Mouse (Mus musculus): ENCODE data around the gene Dpp4. TPM values are rescaled to one million over a fixed set of nuclear protein-coding genes. Genes with fewer than 3 reads are reported as not detected.

The Dpp4 gene
- polyA plus RNA-seq, 1 experiment from 2014 or later: 6.7 TPM

DNA sequence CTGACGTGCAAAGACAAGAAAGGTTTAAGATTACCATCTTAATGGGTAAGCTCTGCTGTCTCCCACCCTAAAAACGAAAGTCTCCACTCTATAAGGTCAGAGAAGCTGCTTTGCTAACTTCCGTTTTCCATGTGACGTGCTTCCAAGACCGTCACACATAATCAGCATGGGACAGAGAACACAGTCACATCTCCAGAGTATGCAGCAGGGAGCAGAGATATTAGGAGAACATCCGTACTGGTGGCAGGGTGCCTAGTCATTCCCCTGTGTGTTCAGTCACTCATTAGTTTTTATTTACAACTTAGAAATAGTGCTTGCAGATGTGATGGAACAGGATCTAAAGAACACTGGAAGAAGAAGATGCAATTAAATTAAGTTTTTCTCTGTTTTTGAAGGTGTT is 30.3 kb downstream of the Dpp4 start:
- WGBS (ENCODE audit: insufficient replicate concordance): 63% methylated on average over 6 of the region's 6 CpGs

DNA sequence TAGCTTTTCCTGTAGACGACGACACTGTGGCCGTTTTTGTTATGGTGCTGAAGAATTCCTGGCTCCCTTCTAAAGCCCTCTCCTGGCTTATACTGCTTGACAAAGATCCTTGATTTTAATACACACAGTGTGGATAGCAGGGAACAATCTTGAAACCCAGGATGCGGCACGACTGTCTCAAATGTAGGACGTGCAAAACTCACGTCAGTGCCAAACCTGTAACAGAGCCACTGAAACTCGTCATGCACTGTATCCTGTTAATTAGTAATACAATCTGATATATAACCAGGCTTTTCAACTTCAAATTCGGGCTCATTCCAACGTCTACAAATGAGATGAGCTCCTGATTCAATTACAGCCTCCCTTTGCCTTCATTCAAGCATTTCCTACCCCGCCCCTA is 38.3 kb downstream of the Dpp4 start:
- no peaks in the 10 kb centered on the region for H3K36me3 ChIP-seq
- no peak overlapping the region for H3K27ac ChIP-seq
- no peaks in the 10 kb centered on the region for H3K9me3 ChIP-seq (replicated peaks)
- H3K9ac ChIP-seq: no peak overlapping the region
- ATAC-seq: no peak
- no peaks in the 10 kb centered on the region for H3K4me1 ChIP-seq
- no peaks in the 10 kb centered on the region for H3K27me3 ChIP-seq (replicated peaks)
- WGBS (ENCODE audit: insufficient replicate concordance): 69% methylated on average over 11 of the region's 11 CpGs
- no peak overlapping the region for H3K4me3 ChIP-seq
- no peak overlapping the region for H3K4me2 ChIP-seq

More for the DNA sequence above, 30.3 kb downstream of the Dpp4 start:
- no peak for ATAC-seq
- Histone ChIP-seq H3K9ac (no peak overlapping the region), H3K27ac (no peak overlapping the region), H3K27me3 (replicated peaks) (no peaks in the 10 kb centered on the region), H3K4me3 (no peak overlapping the region), H3K4me2 (no peak overlapping the region), H3K4me1 (no peaks in the 10 kb centered on the region), H3K36me3 (no peaks in the 10 kb centered on the region), H3K9me3 (replicated peaks) (no peaks in the 10 kb centered on the region)

DNA sequence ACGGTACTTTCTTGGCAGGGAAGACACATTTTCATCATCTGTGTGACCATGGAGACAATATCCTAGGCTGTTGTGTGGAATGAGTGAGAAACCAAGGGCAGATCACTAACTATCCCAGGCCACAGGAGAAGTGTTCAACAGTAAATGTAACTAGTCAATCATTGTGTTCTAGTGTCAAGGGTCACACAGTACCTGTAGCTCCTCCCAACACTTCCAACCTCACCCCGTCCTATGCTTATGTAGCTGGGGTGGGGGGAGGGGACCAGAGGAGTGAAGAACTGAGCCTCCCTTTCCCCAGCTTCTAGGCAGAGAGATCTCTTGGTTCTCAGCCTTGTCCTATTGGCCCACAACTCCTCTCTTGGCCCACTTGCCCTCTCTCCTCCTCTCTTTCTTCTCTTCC is 42.0 kb downstream of the Dpp4 start:
- H3K4me3 ChIP-seq: no peak overlapping the region
- no peaks in the 10 kb centered on the region for H3K27me3 ChIP-seq (replicated peaks)
- H3K36me3 ChIP-seq: no peaks in the 10 kb centered on the region
- no peak overlapping the region for H3K27ac ChIP-seq
- no peak overlapping the region for H3K9ac ChIP-seq
- 72% methylated on average over 2 of the region's 2 CpGs for WGBS (ENCODE audit: insufficient replicate concordance)
- no peak for ATAC-seq
- no peaks in the 10 kb centered on the region for H3K4me1 ChIP-seq
- no peak overlapping the region for H3K4me2 ChIP-seq
- no peaks in the 10 kb centered on the region for H3K9me3 ChIP-seq (replicated peaks)

DNA sequence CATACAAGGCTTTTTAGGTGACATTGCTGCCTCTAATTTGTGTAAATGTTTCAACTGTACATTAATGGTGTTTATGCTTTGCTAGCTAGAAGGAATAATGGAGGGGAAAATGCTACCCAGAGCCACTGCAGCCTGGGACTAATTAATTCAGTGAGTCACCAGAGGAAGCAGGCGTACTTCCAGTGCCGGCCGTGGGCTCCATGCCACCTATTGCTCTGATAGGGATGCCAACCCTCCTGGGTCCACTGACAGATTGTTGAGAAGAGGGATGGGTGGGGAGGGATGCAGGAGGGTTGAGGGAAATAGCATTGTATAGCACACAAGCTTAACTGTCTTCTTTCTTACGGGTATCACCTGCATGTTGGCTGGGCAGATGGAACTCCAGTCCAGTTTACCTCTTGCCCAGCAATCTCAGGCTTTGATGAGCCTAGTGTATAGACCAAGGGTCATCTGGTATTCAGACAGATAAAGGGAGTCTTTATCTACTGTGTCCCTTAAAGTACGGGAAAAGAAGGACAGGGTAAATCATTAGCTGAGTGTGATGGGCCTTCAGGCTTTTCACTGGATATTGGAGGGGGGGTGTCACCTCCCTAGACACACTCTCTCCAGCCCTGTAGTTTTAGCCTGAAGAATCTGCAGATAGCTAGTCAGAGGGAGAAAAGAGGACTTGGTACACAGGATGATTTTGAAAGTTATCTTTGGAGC is 43.5 kb downstream of the Dpp4 start:
- 72% methylated on average over 5 of the region's 5 CpGs for WGBS (ENCODE audit: insufficient replicate concordance)

DNA sequence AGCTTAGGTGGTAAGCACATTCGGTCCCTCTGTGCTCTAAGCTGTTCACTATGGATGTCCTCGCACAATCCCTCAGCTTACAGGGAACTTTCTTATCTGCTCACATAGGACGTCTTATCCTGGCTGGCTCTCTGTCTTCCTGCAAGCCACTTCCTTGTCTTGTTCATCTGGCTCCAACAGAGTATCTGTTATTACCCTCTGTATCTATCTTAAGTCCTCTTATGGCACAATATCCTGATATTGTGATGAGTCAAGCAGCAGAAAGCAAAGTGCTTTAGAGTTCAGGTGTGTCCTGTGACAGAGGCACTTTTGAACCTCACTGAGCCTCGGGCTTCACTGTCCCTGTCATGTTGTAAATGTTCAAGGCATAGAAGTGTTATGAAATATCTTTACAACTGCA is 48.4 kb downstream of the Dpp4 start:
- H3K4me1 ChIP-seq: no peaks in the 10 kb centered on the region
- no peak for ATAC-seq
- WGBS (ENCODE audit: insufficient replicate concordance): 35% methylated on average over 4 of the region's 4 CpGs

More for the DNA sequence above, 43.5 kb downstream of the Dpp4 start:
- H3K27me3 ChIP-seq (replicated peaks): no peaks in the 10 kb centered on the region
- no peaks in the 10 kb centered on the region for H3K9me3 ChIP-seq (replicated peaks)
- H3K27ac ChIP-seq: no peak overlapping the region
- H3K4me2 ChIP-seq: no peak overlapping the region
- no peaks in the 10 kb centered on the region for H3K4me1 ChIP-seq
- no peak overlapping the region for H3K9ac ChIP-seq
- no peaks in the 10 kb centered on the region for H3K36me3 ChIP-seq
- no peak overlapping the region for H3K4me3 ChIP-seq
- no peak for ATAC-seq

DNA sequence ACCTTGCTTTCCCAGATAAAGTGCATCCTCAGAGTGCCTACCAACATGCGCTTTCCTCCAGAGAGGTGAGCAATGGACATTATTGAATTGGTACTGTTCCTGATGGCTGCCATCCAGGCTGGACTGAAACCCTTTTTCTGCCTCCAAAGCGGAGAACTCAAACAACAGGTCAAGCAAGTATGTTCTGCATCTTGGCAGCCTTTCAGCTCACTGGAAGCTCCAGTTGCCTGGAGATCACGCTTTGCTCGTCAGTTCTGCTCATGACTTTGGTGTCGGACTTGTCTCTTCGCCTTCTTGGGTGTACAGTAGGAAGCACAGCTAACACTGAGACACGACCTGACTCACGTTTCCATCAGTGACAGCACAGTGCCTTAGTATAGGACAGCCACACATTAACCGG is 49.8 kb downstream of the Dpp4 start:
- no peaks in the 10 kb centered on the region for H3K27me3 ChIP-seq (replicated peaks)
- no peak overlapping the region for H3K4me3 ChIP-seq
- H3K27ac ChIP-seq: no peak overlapping the region
- no peaks in the 10 kb centered on the region for H3K4me1 ChIP-seq
- WGBS (ENCODE audit: insufficient replicate concordance): 81% methylated on average over 9 of the region's 9 CpGs
- H3K9me3 ChIP-seq (replicated peaks): no peaks in the 10 kb centered on the region
- H3K4me2 ChIP-seq: no peak overlapping the region
- no peaks in the 10 kb centered on the region for H3K36me3 ChIP-seq
- H3K9ac ChIP-seq: no peak overlapping the region
- ATAC-seq: no peak

More for the DNA sequence above, 48.4 kb downstream of the Dpp4 start:
- Histone ChIP-seq H3K4me2 (no peak overlapping the region), H3K27me3 (replicated peaks) (no peaks in the 10 kb centered on the region), H3K9me3 (replicated peaks) (no peaks in the 10 kb centered on the region), H3K27ac (no peak overlapping the region), H3K4me3 (no peak overlapping the region), H3K9ac (no peak overlapping the region), H3K36me3 (no peaks in the 10 kb centered on the region)

DNA sequence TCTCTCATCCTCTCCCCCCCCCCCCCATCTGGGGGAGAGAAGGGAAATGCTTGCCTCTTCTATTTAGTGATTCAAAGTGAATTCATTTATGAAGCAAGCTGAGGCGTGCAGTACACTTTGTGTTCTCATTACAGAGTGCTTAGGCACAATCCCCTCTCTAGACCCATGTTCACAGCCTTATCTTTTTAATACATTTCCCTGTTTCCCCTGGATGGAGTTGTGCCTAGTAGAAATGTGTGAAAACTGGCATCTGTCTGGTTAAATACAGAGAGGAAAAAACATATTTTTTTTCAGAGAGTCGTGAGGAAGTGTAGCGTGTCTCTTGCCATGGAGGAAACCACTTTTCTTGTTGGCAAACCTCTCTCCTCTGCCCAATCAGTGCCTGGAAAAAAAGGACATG is 50.5 kb downstream of the Dpp4 start:
- WGBS (ENCODE audit: insufficient replicate concordance): 61% methylated on average over 3 of the region's 3 CpGs
- Histone ChIP-seq H3K36me3 (no peaks in the 10 kb centered on the region), H3K9ac (no peak overlapping the region), H3K4me3 (no peak overlapping the region), H3K4me1 (no peaks in the 10 kb centered on the region), H3K4me2 (no peak overlapping the region), H3K27ac (no peak overlapping the region), H3K9me3 (replicated peaks) (no peaks in the 10 kb centered on the region), H3K27me3 (replicated peaks) (no peaks in the 10 kb centered on the region)
- ATAC-seq: no peak

DNA sequence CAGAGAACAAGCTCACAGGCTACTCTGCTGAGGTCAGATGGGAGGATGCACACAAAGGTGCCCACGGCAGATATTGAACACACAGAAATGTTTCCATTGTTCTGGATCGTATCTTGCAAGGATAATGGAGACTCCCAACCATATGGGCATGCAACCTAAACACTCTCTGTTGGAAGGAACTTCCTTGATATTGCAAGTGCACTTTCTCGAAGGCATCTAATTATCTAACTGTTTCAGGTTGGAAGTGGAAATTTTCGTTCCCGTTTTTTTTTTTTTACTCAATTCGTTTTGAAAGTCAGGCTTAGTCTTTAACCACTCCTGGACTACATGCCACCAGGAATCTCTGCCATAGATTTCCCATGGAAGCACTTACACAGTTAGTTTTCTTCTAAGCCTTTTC is 51.2 kb downstream of the Dpp4 start:
- no peaks in the 10 kb centered on the region for H3K9me3 ChIP-seq (replicated peaks)
- no peak overlapping the region for H3K9ac ChIP-seq
- 62% methylated on average over 6 of the region's 6 CpGs for WGBS (ENCODE audit: insufficient replicate concordance)
- no peak for ATAC-seq
- H3K4me3 ChIP-seq: no peak overlapping the region
- H3K4me2 ChIP-seq: no peak overlapping the region
- H3K27me3 ChIP-seq (replicated peaks): no peaks in the 10 kb centered on the region
- no peaks in the 10 kb centered on the region for H3K36me3 ChIP-seq
- no peak overlapping the region for H3K27ac ChIP-seq
- H3K4me1 ChIP-seq: no peaks in the 10 kb centered on the region

DNA sequence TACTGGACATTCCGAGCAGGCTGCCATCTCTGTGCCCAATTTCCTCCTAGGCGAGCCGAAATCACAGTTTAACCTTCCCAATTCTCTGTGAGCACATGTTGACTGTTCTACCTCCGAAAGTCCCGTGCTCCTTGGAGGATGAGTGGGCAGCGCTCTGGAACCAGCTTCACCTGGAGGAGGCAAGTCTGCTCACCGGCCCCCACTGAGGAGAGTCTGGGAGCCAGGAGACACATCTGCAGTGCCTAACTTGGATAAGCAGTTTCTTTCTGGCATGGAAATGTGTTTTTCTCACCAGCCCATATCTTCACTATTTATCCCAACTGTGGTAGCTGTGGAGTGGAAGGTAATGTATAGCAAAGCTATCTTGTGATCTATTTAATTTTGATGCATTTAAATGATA is 54.8 kb downstream of the Dpp4 start:
- H3K4me2 ChIP-seq: no peak overlapping the region
- no peaks in the 10 kb centered on the region for H3K27me3 ChIP-seq (replicated peaks)
- H3K4me1 ChIP-seq: no peaks in the 10 kb centered on the region
- no peaks in the 10 kb centered on the region for H3K9me3 ChIP-seq (replicated peaks)
- H3K4me3 ChIP-seq: no peak overlapping the region
- 80% methylated on average over 7 of the region's 7 CpGs for WGBS (ENCODE audit: insufficient replicate concordance)
- H3K36me3 ChIP-seq: no peaks in the 10 kb centered on the region
- no peak overlapping the region for H3K27ac ChIP-seq
- ATAC-seq: no peak
- H3K9ac ChIP-seq: no peak overlapping the region

DNA sequence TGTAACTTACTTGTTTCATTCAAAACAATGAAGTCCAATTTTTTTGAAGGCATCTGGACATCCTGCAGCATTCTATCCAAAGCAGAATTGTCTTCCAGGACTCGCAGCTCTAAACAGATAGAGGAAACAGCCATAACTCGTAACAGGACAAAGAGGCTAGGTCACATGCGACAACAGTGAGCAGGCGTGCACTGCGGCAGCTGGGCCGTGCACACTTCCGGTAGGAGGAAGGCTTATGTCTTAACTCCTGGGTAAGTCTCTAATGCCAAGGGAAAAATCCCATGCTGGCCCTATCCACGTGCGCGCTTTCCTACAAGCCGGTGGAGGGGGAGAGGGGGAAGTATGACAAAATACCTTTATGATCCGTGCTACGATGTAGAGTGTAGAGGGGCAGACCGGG is 55.4 kb downstream of the Dpp4 start:
- H3K27ac ChIP-seq: no peak overlapping the region
- H3K4me3 ChIP-seq: no peak overlapping the region
- H3K27me3 ChIP-seq (replicated peaks): no peaks in the 10 kb centered on the region
- no peaks in the 10 kb centered on the region for H3K36me3 ChIP-seq
- no peaks in the 10 kb centered on the region for H3K4me1 ChIP-seq
- ATAC-seq: no peak
- H3K9ac ChIP-seq: no peak overlapping the region
- WGBS (ENCODE audit: insufficient replicate concordance): 73% methylated on average over 14 of the region's 14 CpGs
- no peaks in the 10 kb centered on the region for H3K9me3 ChIP-seq (replicated peaks)
- H3K4me2 ChIP-seq: no peak overlapping the region

DNA sequence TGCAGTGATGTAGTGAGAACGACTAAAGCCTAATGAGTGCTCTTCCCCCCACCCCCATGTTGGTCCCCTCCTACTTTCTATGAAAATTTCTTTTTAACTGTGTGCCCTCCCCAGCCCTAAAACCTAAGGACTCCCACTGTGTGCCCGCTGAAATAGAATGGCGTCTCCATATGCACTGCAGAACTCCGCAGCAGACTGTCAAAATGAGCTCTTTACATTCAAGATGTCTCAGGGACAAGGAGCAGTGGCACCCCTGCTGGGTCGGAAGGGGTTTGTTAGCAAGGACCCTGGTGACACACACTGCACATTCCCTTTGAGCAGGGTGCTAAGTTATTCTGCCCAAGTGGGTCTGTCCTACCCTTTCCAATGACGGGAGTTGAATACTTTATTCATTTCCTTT is 56.3 kb downstream of the Dpp4 start:
- 59% methylated on average over 6 of the region's 6 CpGs for WGBS (ENCODE audit: insufficient replicate concordance)
- no peak for ATAC-seq
- H3K9me3 ChIP-seq (replicated peaks): no peaks in the 10 kb centered on the region
- H3K4me1 ChIP-seq: no peaks in the 10 kb centered on the region
- no peak overlapping the region for H3K9ac ChIP-seq
- H3K27ac ChIP-seq: no peak overlapping the region
- H3K27me3 ChIP-seq (replicated peaks): no peaks in the 10 kb centered on the region
- no peak overlapping the region for H3K4me2 ChIP-seq
- H3K4me3 ChIP-seq: no peak overlapping the region
- no peaks in the 10 kb centered on the region for H3K36me3 ChIP-seq

DNA sequence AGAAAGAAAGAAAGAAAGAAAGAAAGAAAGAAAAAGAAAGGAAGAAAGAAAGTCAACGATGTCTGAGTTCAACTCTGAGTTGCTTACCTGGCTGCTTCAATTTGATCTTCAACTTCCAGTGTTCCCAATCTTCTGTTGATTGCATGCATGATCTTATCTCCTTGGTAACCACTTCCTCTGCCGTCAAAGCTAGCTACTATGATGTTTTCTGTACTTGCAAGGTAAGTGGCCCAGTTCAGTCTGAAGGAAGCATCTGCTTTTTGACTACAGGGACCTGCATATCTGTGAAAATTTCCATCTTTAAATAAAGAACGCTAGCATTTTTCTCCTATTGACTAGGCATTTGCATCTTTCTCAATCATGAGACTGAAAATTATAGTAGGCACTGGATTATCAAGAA is 60.0 kb downstream of the Dpp4 start:
- Histone ChIP-seq H3K4me1 (no peaks in the 10 kb centered on the region), H3K27ac (no peak overlapping the region), H3K4me2 (no peak overlapping the region), H3K36me3 (no peaks in the 10 kb centered on the region), H3K9me3 (replicated peaks) (no peaks in the 10 kb centered on the region), H3K27me3 (replicated peaks) (no peaks in the 10 kb centered on the region), H3K9ac (no peak overlapping the region), H3K4me3 (no peak overlapping the region)
- 45% methylated on average over 3 of the region's 3 CpGs for WGBS (ENCODE audit: insufficient replicate concordance)
- no peak for ATAC-seq

DNA sequence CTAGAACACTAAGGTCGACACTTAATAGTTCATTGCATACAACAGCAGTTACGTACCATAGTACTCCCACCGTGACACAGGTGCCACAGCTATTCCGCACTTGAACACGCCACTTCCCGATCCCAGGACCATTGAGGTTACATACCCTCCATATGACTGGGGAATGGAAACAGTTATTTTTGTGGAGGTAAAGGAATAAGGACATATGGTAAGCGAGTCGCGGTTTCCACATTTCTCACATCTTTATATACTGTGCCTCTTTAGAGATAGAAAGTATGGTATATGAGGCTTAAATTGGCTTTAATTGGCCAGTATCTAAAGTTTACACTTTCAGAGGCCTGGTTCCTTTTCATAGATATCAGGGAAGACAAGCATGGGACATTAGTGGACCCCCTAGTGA is 64.3 kb downstream of the Dpp4 start:
- Histone ChIP-seq H3K4me1 (no peaks in the 10 kb centered on the region), H3K4me2 (no peak overlapping the region), H3K9ac (no peak overlapping the region), H3K9me3 (replicated peaks) (no peaks in the 10 kb centered on the region), H3K27ac (no peak overlapping the region), H3K27me3 (replicated peaks) (no peaks in the 10 kb centered on the region), H3K36me3 (no peaks in the 10 kb centered on the region), H3K4me3 (no peak overlapping the region)
- no peak for ATAC-seq
- WGBS (ENCODE audit: insufficient replicate concordance): 83% methylated on average over 9 of the region's 9 CpGs
